Mouse (Mus musculus) Muller cell, postnatal 12 days (primary cell): ENCODE measurements at regions not wholly inside any gene's neighbourhood (a gene's known extent, or its start where the extent isn't known, plus 50 kb on each side); places are given as distances from the start of the nearest gene placed in this dataset.
A peak's percentile ranks its signal among the peaks of the same experiment; 100 is the strongest.

Experiments
- DNase-seq: peaks from one replicate; pipeline ENCODE4 v3.0.0-alpha.2; 2015; ENCODE audit errors: inconsistent ontology term

GRCm38 (mm10) chr7:48277366-48277765 is 78.3 kb upstream of the Mrgprb4 start:
- DNase-seq: peak; percentile 77

GRCm38 (mm10) chr7:48261511-48261910 is 62.4 kb upstream of the Mrgprb4 start:
- peak; percentile 97 for DNase-seq
